Mouse (Mus musculus) embryonic facial prominence, embryonic 15.5 days (tissue): Measurements from ENCODE around the gene BC017158. TPM values are rescaled to one million over a fixed set of nuclear protein-coding genes. Genes with fewer than 3 reads are reported as not detected.
"Not testable (repeated sequence)": the region's sequence is repeated elsewhere in the genome, so short reads cannot be mapped to it uniquely, and the experiment has no call there.

Experiments used
- ATAC-seq: fragments of 200-750 bp; cut with Nextera tagmentation; 2 replicates; pipeline ENCODE4 v1.8.0; 2017; ENCODE audit warnings: low read depth, moderate TSS enrichment; ENCODE audit not compliant: insufficient number of reproducible peaks, low FRiP score, low TSS enrichment
- H3K27ac ChIP-seq: fragments of 300-500 bp; sonication (generic); replicated peaks from 2 replicates; pipeline ENCODE4 v1.5.1; 2015; ENCODE audit warnings: mild to moderate bottlenecking, inconsistent platforms
- H3K27me3 ChIP-seq: fragments of 300-500 bp; sonication (generic); 2 replicates; pipeline ENCODE4 v1.6.1; 2015; ENCODE audit warnings: inconsistent platforms
- H3K36me3 ChIP-seq: fragments of 300-500 bp; sonication (generic); 2 replicates; pipeline ENCODE4 v1.6.1; 2015; ENCODE audit warnings: mild to moderate bottlenecking, inconsistent platforms
- H3K4me1 ChIP-seq: fragments of 300-500 bp; sonication (generic); 2 replicates; pipeline ENCODE4 v1.6.1; 2015; ENCODE audit warnings: inconsistent platforms
- H3K4me2 ChIP-seq: fragments of 300-500 bp; sonication (generic); replicated peaks from 2 replicates; pipeline ENCODE4 v1.6.1; 2015; ENCODE audit warnings: mild to moderate bottlenecking, inconsistent platforms
- H3K4me3 ChIP-seq: fragments of 300-500 bp; sonication (generic); replicated peaks from 2 replicates; pipeline ENCODE4 v1.5.1; 2015; ENCODE audit warnings: mild to moderate bottlenecking, inconsistent platforms
- H3K9ac ChIP-seq: fragments of 300-500 bp; sonication (generic); 2 replicates; pipeline ENCODE4 v1.6.1; 2015; ENCODE audit warnings: inconsistent platforms
- H3K9me3 ChIP-seq: fragments of 300-500 bp; sonication (generic); replicated peaks from 2 replicates; pipeline ENCODE4 v1.6.1; 2016; ENCODE audit warnings: inconsistent platforms
- WGBS: fragments of 180-500 bp; shearing (Covaris S2); methylation state at CpG from one replicate; pipeline ENCODE4 v1.1.7; 2015; 5-methylcytosine and 5-hydroxymethylcytosine counted together
- polyA plus RNA-seq: library from polyadenylated mRNA; unstranded; fragments of >200 nt; fragmentation: Nextera tagmentation; extraction: Ambion mirVana; gene quantifications from 2 replicates; pipeline ENCODE4 v1.2.1, GENCODE M21; 2015

Gene BC017158
- 26.6 and 27.0 TPM in 2 replicates for polyA plus RNA-seq

- no peaks in the 10 kb centered on the region for H3K27me3 ChIP-seq
- peak within 1 kb of the TSS; percentile 88 for H3K27ac ChIP-seq
- H3K9ac ChIP-seq = peak within 1 kb of the TSS; percentile 83
- no peaks in the 10 kb centered on the region for H3K9me3 ChIP-seq
- H3K4me2 ChIP-seq = peak within 1 kb of the TSS; percentile 83
- H3K4me3 ChIP-seq = peak within 1 kb of the TSS; percentile 86
- peaks cover 3% of the 10 kb centered on the region; the same call in 1 of the 2 replicates for H3K36me3 ChIP-seq
- ATAC-seq = peak; percentile 61
- H3K4me1 ChIP-seq = peaks cover 24% of the 10 kb centered on the region
- WGBS = under 1% methylated on average over 47 of the region's 47 CpGs
These were observed at the start of gene BC017158 for GRCm38 (mm10) chr7:128297617-128298480. Gene BC017158 (minus strand): TSS chr7:128298170.

DNA sequence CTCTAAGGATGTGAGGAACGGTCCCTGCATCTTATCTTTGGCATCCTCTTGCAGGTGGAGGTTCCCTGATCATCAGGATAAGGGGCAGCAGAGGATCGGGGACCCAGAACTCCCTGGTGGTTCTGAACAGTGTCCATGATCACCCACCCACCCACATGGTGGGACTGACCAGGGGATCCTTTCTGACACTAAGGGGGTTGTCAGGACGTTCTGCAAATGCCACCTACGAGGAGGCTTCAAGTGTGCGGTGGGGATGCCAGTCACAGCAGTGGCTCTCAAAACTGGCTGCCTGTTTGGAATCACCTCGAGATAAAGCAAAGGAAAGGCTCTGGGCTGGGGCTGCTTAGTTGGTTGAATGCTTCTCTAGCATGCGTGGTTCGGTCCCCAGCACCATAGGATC, 49.0 kb upstream of the BC017158 start:
- Histone ChIP-seq H3K9ac (no peak overlapping the region), H3K4me3 (no peak overlapping the region), H3K4me1 (no peaks in the 10 kb centered on the region), H3K4me2 (no peak overlapping the region), H3K36me3 (no peaks in the 10 kb centered on the region), H3K27me3 (no peaks in the 10 kb centered on the region), H3K9me3 (no peaks in the 10 kb centered on the region), H3K27ac (no peak overlapping the region)
- 72% methylated on average over 8 of the region's 8 CpGs for WGBS
- no peak for ATAC-seq

DNA sequence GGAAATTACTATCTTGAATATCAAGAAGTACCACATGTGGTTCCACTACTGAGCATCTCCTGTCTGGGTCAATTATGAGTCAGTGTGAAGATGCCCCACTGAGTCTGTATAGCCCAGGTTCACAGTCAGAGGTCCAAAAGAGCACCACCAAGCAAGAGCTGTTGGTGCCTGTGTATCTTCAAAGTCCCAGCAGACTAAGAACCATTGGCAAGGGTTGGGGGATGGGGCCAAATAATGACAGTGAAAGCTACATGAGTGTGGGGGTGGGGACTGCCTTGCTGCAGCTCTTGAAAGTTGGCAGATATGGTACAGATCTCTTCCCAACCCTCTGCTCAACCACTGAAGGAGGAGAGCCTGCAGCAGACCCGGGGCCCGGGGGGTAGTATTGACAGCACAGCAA, 48.6 kb upstream of the BC017158 start:
- H3K36me3 ChIP-seq = no peaks in the 10 kb centered on the region
- no peak overlapping the region for H3K27ac ChIP-seq
- WGBS = 57% methylated on average over 2 of the region's 2 CpGs
- H3K4me1 ChIP-seq = no peaks in the 10 kb centered on the region
- H3K4me3 ChIP-seq = no peak overlapping the region
- no peaks in the 10 kb centered on the region for H3K27me3 ChIP-seq
- no peak for ATAC-seq
- no peak overlapping the region for H3K9ac ChIP-seq
- H3K9me3 ChIP-seq = no peaks in the 10 kb centered on the region
- H3K4me2 ChIP-seq = no peak overlapping the region

DNA sequence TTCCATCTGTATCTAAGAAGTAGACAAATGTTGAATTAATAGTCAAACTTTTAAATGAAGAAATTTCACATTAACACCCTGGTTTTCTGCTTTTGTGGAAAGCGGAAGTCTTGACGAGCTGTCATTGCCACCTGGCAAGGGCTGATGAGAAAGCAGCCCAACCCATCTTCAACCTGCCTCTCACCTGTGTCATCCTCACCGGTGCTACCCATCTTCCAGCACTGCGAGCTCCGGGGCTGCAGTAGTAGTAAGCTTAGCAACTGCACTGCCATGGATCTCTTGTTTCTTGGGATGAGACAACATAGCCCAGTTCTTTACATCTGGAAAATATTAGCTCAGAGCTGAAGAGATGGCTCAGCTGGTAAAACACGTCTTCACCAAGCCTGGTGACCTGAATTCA, 47.7 kb upstream of the BC017158 start:
- H3K9ac ChIP-seq = no peak overlapping the region
- H3K9me3 ChIP-seq = no peaks in the 10 kb centered on the region
- H3K4me2 ChIP-seq = no peak overlapping the region
- no peak overlapping the region for H3K4me3 ChIP-seq
- H3K27me3 ChIP-seq = no peaks in the 10 kb centered on the region
- no peak overlapping the region for H3K27ac ChIP-seq
- no peaks in the 10 kb centered on the region for H3K4me1 ChIP-seq
- no peaks in the 10 kb centered on the region for H3K36me3 ChIP-seq
- no peak for ATAC-seq
- 60% methylated on average over 6 of the region's 6 CpGs for WGBS

GRCm38 (mm10) chr7:128344928-128345653, 47.1 kb upstream of the BC017158 start:
- no peak overlapping the region for H3K4me3 ChIP-seq
- H3K27ac ChIP-seq = no peak overlapping the region
- H3K36me3 ChIP-seq = no peaks in the 10 kb centered on the region
- H3K4me2 ChIP-seq = no peak overlapping the region
- WGBS = 60% methylated on average over 6 of the region's 6 CpGs
- no peaks in the 10 kb centered on the region for H3K4me1 ChIP-seq
- ATAC-seq = peak; percentile 54; the same call in 1 of the 2 replicates
- H3K9ac ChIP-seq = no peak overlapping the region
- H3K27me3 ChIP-seq = no peaks in the 10 kb centered on the region
- H3K9me3 ChIP-seq = no peaks in the 10 kb centered on the region

GRCm38 (mm10) chr7:128344488-128344887, 46.5 kb upstream of the BC017158 start:
- no peak overlapping the region for H3K27ac ChIP-seq
- H3K9ac ChIP-seq = no peak overlapping the region
- H3K9me3 ChIP-seq = no peaks in the 10 kb centered on the region
- ATAC-seq = no peak; the same call in 1 of the 2 replicates
- no peak overlapping the region for H3K4me2 ChIP-seq
- 82% methylated on average over 7 of the region's 7 CpGs for WGBS
- H3K4me3 ChIP-seq = no peak overlapping the region
- H3K27me3 ChIP-seq = no peaks in the 10 kb centered on the region
- no peaks in the 10 kb centered on the region for H3K4me1 ChIP-seq
- H3K36me3 ChIP-seq = no peaks in the 10 kb centered on the region

DNA sequence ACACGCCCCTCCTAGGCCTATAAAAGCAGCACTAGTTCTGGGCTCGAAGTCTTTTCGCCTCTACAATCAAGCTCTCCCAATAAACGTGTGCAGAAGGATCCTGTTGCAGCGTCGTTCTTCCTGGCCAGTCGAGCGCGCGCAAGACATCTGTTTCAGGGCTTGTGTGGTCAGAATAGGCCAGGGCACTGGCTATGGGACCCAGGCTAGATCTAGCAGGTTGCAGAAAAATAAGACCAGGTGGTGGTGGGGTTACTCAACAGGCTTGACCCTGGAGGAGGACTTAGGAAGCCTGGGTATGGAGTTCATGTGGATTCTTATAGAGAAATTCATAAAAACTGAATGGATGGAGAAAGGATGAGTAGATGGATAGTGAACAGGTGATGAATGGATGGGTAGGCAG, 44.7 kb upstream of the BC017158 start:
- H3K4me3 ChIP-seq, H3K9ac ChIP-seq, H3K27me3 ChIP-seq, H3K27ac ChIP-seq, H3K9me3 ChIP-seq, ATAC-seq, H3K4me1 ChIP-seq, H3K36me3 ChIP-seq, H3K4me2 ChIP-seq: not testable (repeated sequence)
- 87% methylated on average over 8 of the region's 10 CpGs for WGBS

DNA sequence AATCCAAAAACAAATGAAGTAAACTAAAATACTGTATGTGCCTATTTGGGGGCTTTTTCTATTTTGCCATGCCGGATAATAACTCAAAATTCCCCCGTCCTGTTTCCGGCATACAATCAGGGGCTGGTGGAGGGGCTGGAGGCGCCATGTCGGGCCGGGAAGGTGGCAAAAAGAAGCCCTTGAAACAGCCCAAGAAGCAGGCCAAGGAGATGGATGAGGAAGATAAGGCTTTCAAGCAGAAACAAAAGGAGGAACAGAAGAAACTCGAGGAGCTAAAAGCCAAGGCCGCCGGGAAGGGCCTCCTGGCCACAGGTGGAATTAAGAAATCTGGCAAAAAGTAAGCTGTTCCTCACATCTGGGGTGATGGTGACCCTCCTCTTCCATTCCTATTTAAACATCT, 42.4 kb upstream of the BC017158 start:
- not testable (repeated sequence) for H3K36me3 ChIP-seq, ATAC-seq, H3K4me3 ChIP-seq, H3K4me1 ChIP-seq, H3K27ac ChIP-seq, H3K27me3 ChIP-seq, H3K4me2 ChIP-seq, H3K9ac ChIP-seq, H3K9me3 ChIP-seq
- 67% methylated on average over 9 of the region's 9 CpGs for WGBS

GRCm38 (mm10) chr7:128332896-128333295, 34.9 kb upstream of the BC017158 start:
- H3K9me3 ChIP-seq = no peaks in the 10 kb centered on the region
- no peak overlapping the region for H3K27ac ChIP-seq
- no peak overlapping the region for H3K4me2 ChIP-seq
- no peak overlapping the region for H3K9ac ChIP-seq
- H3K27me3 ChIP-seq = no peaks in the 10 kb centered on the region
- H3K4me1 ChIP-seq = peaks cover 7% of the 10 kb centered on the region; the same call in 1 of the 2 replicates
- no peak overlapping the region for H3K4me3 ChIP-seq
- WGBS = 73% methylated on average over 1 of the region's 1 CpGs
- no peak for ATAC-seq
- H3K36me3 ChIP-seq = no peaks in the 10 kb centered on the region

GRCm38 (mm10) chr7:128330981-128331380, 33.0 kb upstream of the BC017158 start:
- Histone ChIP-seq H3K36me3 (no peaks in the 10 kb centered on the region), H3K27me3 (no peaks in the 10 kb centered on the region), H3K4me1 (peaks cover 7% of the 10 kb centered on the region; the same call in 1 of the 2 replicates), H3K9ac (no peak overlapping the region), H3K4me2 (no peak overlapping the region), H3K4me3 (no peak overlapping the region), H3K9me3 (no peaks in the 10 kb centered on the region), H3K27ac (no peak overlapping the region)
- ATAC-seq = no peak
- 30% methylated on average over 9 of the region's 9 CpGs for WGBS

DNA sequence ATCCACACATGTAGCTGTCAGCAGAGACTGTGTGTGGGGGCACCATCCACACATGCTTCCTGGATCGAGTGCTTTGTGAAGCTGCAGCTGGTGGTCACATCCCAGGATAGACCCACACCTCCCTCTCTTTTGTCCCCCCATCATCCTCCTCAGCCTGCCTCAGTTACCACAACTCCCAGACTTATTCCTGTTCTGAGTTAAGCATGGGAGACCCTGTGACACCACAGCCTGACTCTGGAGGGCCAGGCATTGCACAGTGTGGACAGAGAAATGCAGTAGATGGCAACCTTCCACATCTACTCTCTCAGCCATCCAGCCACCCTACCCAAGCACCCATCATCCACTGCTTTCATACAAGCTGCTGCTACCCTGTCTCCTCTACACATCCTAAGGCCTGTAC, 27.0 kb upstream of the BC017158 start:
- 70% methylated on average over 1 of the region's 1 CpGs for WGBS

More for the DNA sequence above, 27.0 kb upstream of the BC017158 start:
- no peak for ATAC-seq
- no peak overlapping the region for H3K4me3 ChIP-seq
- H3K4me1 ChIP-seq = peaks cover 13% of the 10 kb centered on the region
- no peaks in the 10 kb centered on the region for H3K27me3 ChIP-seq
- no peak overlapping the region for H3K4me2 ChIP-seq
- H3K36me3 ChIP-seq = no peaks in the 10 kb centered on the region
- no peak overlapping the region for H3K27ac ChIP-seq
- H3K9ac ChIP-seq = no peak overlapping the region
- no peaks in the 10 kb centered on the region for H3K9me3 ChIP-seq
